Mouse (Mus musculus) liver, embryonic 12.5 days (tissue): Measurements from ENCODE around the gene Cfd. TPM values are rescaled to one million over a fixed set of nuclear protein-coding genes. Genes with fewer than 3 reads are reported as not detected.

Source experiments
- ATAC-seq: fragments of 200-750 bp; cut with Nextera tagmentation; 2 replicates; pipeline ENCODE4 v1.8.0; 2017; ENCODE audit warnings: moderate number of reproducible peaks, mild to moderate bottlenecking, moderate library complexity
- H3K27ac ChIP-seq: fragments of 300-500 bp; sonication (generic); 2 replicates; pipeline ENCODE4 v1.5.1; 2016; ENCODE audit warnings: mild to moderate bottlenecking
- H3K27me3 ChIP-seq: fragments of 300-500 bp; sonication (generic); replicated peaks from 2 replicates; pipeline ENCODE4 v1.6.1; 2016; ENCODE audit warnings: mild to moderate bottlenecking, moderate library complexity
- H3K36me3 ChIP-seq: fragments of 300-500 bp; sonication (generic); 2 replicates; pipeline ENCODE4 v1.6.1; 2016; ENCODE audit warnings: mild to moderate bottlenecking, moderate library complexity
- H3K4me1 ChIP-seq: fragments of 300-500 bp; sonication (generic); 2 replicates; pipeline ENCODE4 v1.6.1; 2016
- H3K4me2 ChIP-seq: fragments of 300-500 bp; sonication (generic); 2 replicates; pipeline ENCODE4 v1.6.1; 2016; ENCODE audit warnings: mild to moderate bottlenecking, moderate library complexity
- H3K4me3 ChIP-seq: fragments of 300-500 bp; sonication (generic); 2 replicates; pipeline ENCODE4 v1.5.1; 2016; ENCODE audit warnings: mild to moderate bottlenecking, moderate library complexity
- H3K9ac ChIP-seq: fragments of 300-500 bp; sonication (generic); 2 replicates; pipeline ENCODE4 v1.6.1; 2016; ENCODE audit warnings: mild to moderate bottlenecking, moderate library complexity
- H3K9me3 ChIP-seq: fragments of 300-500 bp; sonication (generic); replicated peaks from 2 replicates; pipeline ENCODE4 v1.6.1; 2016; ENCODE audit warnings: mild to moderate bottlenecking, moderate library complexity
- WGBS: fragments of 180-500 bp; shearing (Covaris S2); methylation state at CpG from one replicate; pipeline ENCODE4 v1.1.7; 2016; ENCODE audit not compliant: insufficient replicate concordance; 5-methylcytosine and 5-hydroxymethylcytosine counted together
- polyA plus RNA-seq: library from polyadenylated mRNA; unstranded; fragments of >200 nt; fragmentation: Nextera tagmentation; extraction: Ambion mirVana; gene quantifications from 2 replicates; pipeline ENCODE4 v1.2.1, GENCODE M21; 2016

Cfd gene
- polyA plus RNA-seq, 1 experiment from 2014 or later, result not detected

GRCm38 (mm10) chr10:79862925-79863324, 27.7 kb upstream of the Cfd start:
- H3K4me1 ChIP-seq, result peaks cover 28% of the 10 kb centered on the region
- no peak overlapping the region for H3K4me2 ChIP-seq
- 79% methylated on average over 10 of the region's 10 CpGs for WGBS
- peaks cover 84% of the 10 kb centered on the region for H3K36me3 ChIP-seq
- no peaks in the 10 kb centered on the region for H3K27me3 ChIP-seq
- H3K9ac ChIP-seq, result no peak overlapping the region
- no peak overlapping the region for H3K27ac ChIP-seq
- H3K9me3 ChIP-seq, result no peaks in the 10 kb centered on the region
- no peak overlapping the region for H3K4me3 ChIP-seq
- no peak for ATAC-seq

- Histone ChIP-seq H3K27ac (peak overlapping the region; percentile 39), H3K9me3 (no peaks in the 10 kb centered on the region), H3K4me2 (no peak overlapping the region), H3K9ac (no peak overlapping the region), H3K4me3 (no peak overlapping the region), H3K36me3 (peaks cover 67% of the 10 kb centered on the region), H3K27me3 (no peaks in the 10 kb centered on the region), H3K4me1 (peaks cover 14% of the 10 kb centered on the region)
- ATAC-seq, result no peak; the same call in 1 of the 2 replicates
- WGBS, result 55% methylated on average over 10 of the region's 10 CpGs
These were observed 26.1 kb upstream of the Cfd start for GRCm38 (mm10) chr10:79864351-79865188.

- 57% methylated on average over 12 of the region's 12 CpGs for WGBS
- Histone ChIP-seq H3K27ac (peak overlapping the region; percentile 39), H3K27me3 (no peaks in the 10 kb centered on the region)
These were observed 25.5 kb upstream of the Cfd start for GRCm38 (mm10) chr10:79865189-79865601.

GRCm38 (mm10) chr10:79865801-79866295, 24.8 kb upstream of the Cfd start:
- Histone ChIP-seq H3K4me3 (no peak overlapping the region), H3K36me3 (peaks cover 55% of the 10 kb centered on the region), H3K9me3 (no peaks in the 10 kb centered on the region), H3K27ac (0 out of 2 replicates have a peak overlapping the region, but pooled peaks have one; percentile 39), H3K27me3 (no peaks in the 10 kb centered on the region), H3K9ac (no peak overlapping the region), H3K4me2 (no peak overlapping the region), H3K4me1 (peaks cover 10% of the 10 kb centered on the region; the same call in 1 of the 2 replicates)
- peak; percentile 31; the same call in 1 of the 2 replicates for ATAC-seq
- WGBS, result 72% methylated on average over 19 of the region's 19 CpGs

More at GRCm38 (mm10) chr10:79865189-79865601, 25.5 kb upstream of the Cfd start:
- Histone ChIP-seq H3K4me1 (peaks cover 10% of the 10 kb centered on the region; the same call in 1 of the 2 replicates), H3K9me3 (no peaks in the 10 kb centered on the region), H3K4me2 (no peak overlapping the region), H3K9ac (no peak overlapping the region), H3K4me3 (no peak overlapping the region), H3K36me3 (peaks cover 61% of the 10 kb centered on the region)
- no peak; the same call in 1 of the 2 replicates for ATAC-seq

GRCm38 (mm10) chr10:79866601-79867000, 24.1 kb upstream of the Cfd start:
- no peak overlapping the region for H3K4me3 ChIP-seq
- H3K9me3 ChIP-seq, result no peaks in the 10 kb centered on the region
- H3K9ac ChIP-seq, result no peak overlapping the region
- peaks cover 4% of the 10 kb centered on the region; the same call in 1 of the 2 replicates for H3K27me3 ChIP-seq
- H3K4me1 ChIP-seq, result peaks cover 10% of the 10 kb centered on the region; the same call in 1 of the 2 replicates
- no peak overlapping the region for H3K4me2 ChIP-seq
- 75% methylated on average over 11 of the region's 11 CpGs for WGBS
- no peak overlapping the region for H3K27ac ChIP-seq
- ATAC-seq, result no peak
- peaks cover 47% of the 10 kb centered on the region for H3K36me3 ChIP-seq

- no peak overlapping the region for H3K27ac ChIP-seq
- no peak overlapping the region for H3K4me3 ChIP-seq
- H3K9me3 ChIP-seq, result no peaks in the 10 kb centered on the region
- H3K4me1 ChIP-seq, result peaks cover 19% of the 10 kb centered on the region
- no peak overlapping the region for H3K4me2 ChIP-seq
- no peak overlapping the region for H3K9ac ChIP-seq
- peaks cover 46% of the 10 kb centered on the region for H3K27me3 ChIP-seq
- no peak for ATAC-seq
- H3K36me3 ChIP-seq, result no peaks in the 10 kb centered on the region
- 82% methylated on average over 8 of the region's 8 CpGs for WGBS
These were observed 18.8 kb upstream of the Cfd start for GRCm38 (mm10) chr10:79871845-79872244.

- no peak overlapping the region for H3K9ac ChIP-seq
- WGBS, result 37% methylated on average over 3 of the region's 3 CpGs
- no peaks in the 10 kb centered on the region for H3K36me3 ChIP-seq
- no peak overlapping the region for H3K27ac ChIP-seq
- peaks cover 29% of the 10 kb centered on the region for H3K4me1 ChIP-seq
- no peak overlapping the region for H3K4me3 ChIP-seq
- ATAC-seq, result no peak
- H3K27me3 ChIP-seq, result peaks cover 46% of the 10 kb centered on the region
- H3K9me3 ChIP-seq, result no peaks in the 10 kb centered on the region
- peak overlapping the region; percentile 81 for H3K4me2 ChIP-seq
These were observed 17.8 kb upstream of the Cfd start for GRCm38 (mm10) chr10:79872862-79873261.

GRCm38 (mm10) chr10:79873313-79873712, 17.3 kb upstream of the Cfd start:
- H3K9ac ChIP-seq, result no peak overlapping the region
- H3K9me3 ChIP-seq, result no peaks in the 10 kb centered on the region
- peaks cover 46% of the 10 kb centered on the region for H3K27me3 ChIP-seq
- H3K4me3 ChIP-seq, result peak overlapping the region; percentile 56
- WGBS, result 10% methylated on average over 6 of the region's 6 CpGs
- no peak overlapping the region for H3K27ac ChIP-seq
- ATAC-seq, result no peak
- H3K36me3 ChIP-seq, result no peaks in the 10 kb centered on the region
- peaks cover 34% of the 10 kb centered on the region for H3K4me1 ChIP-seq
- peak overlapping the region; percentile 81 for H3K4me2 ChIP-seq

- H3K4me2 ChIP-seq, result peak overlapping the region; percentile 81
- no peaks in the 10 kb centered on the region for H3K9me3 ChIP-seq
- ATAC-seq, result no peak
- H3K4me1 ChIP-seq, result peaks cover 38% of the 10 kb centered on the region
- WGBS, result 3% methylated on average over 26 of the region's 26 CpGs
- no peaks in the 10 kb centered on the region for H3K36me3 ChIP-seq
- H3K27ac ChIP-seq, result 0 out of 2 replicates have a peak overlapping the region, but pooled peaks have one; percentile 2
- H3K27me3 ChIP-seq, result peaks cover 46% of the 10 kb centered on the region
- peak overlapping the region; percentile 58 for H3K9ac ChIP-seq
- peak overlapping the region; percentile 56 for H3K4me3 ChIP-seq
These were observed 16.9 kb upstream of the Cfd start for GRCm38 (mm10) chr10:79873715-79874289.

GRCm38 (mm10) chr10:79874290-79874862, 16.3 kb upstream of the Cfd start, which contains the start of the genes Prtn3 and Plppr3:
Gene Prtn3 (plus strand): TSS chr10:79874476.
Gene Plppr3 (minus strand): TSS chr10:79874634.
- H3K4me1 ChIP-seq, result peaks cover 41% of the 10 kb centered on the region
- ATAC-seq, result 0 out of 2 replicates have a peak, but pooled peaks have one; percentile 5
- peaks cover 48% of the 10 kb centered on the region for H3K27me3 ChIP-seq
- H3K36me3 ChIP-seq, result no peaks in the 10 kb centered on the region
- 2% methylated on average over 54 of the region's 57 CpGs for WGBS
- H3K4me3 ChIP-seq, result peak within 1 kb of the TSS; percentile 56
- H3K4me2 ChIP-seq, result peak within 1 kb of the TSS; percentile 81
- H3K27ac ChIP-seq, result 0 out of 2 replicates have a peak within 1 kb of the TSS, but pooled peaks have one; percentile 2
- no peaks in the 10 kb centered on the region for H3K9me3 ChIP-seq
- H3K9ac ChIP-seq, result peak within 1 kb of the TSS; percentile 58

- ATAC-seq, result no peak
- Histone ChIP-seq H3K9ac (no peak overlapping the region), H3K4me2 (0 out of 2 replicates have a peak overlapping the region, but pooled peaks have one; percentile 3), H3K27ac (peak overlapping the region; percentile 38; the same call in 1 of the 2 replicates), H3K36me3 (no peaks in the 10 kb centered on the region), H3K4me1 (peaks cover 68% of the 10 kb centered on the region), H3K9me3 (no peaks in the 10 kb centered on the region), H3K4me3 (no peak overlapping the region), H3K27me3 (peaks cover 44% of the 10 kb centered on the region)
- 16% methylated on average over 1 of the region's 1 CpGs for WGBS
These were observed 13.5 kb upstream of the Cfd start for GRCm38 (mm10) chr10:79877174-79877573.
